Mouse (Mus musculus) bone marrow macrophage, adult 2 months (primary cell): Measurements from ENCODE around the gene Ip6k3.

Experiments used
- CTCF ChIP-seq: IDR thresholded peaks from 2 replicates; pipeline ENCODE4 v1.5.1; 2012; ENCODE audit warnings: low read depth, mild to moderate bottlenecking, low read length, moderate library complexity
- POLR2A ChIP-seq: IDR thresholded peaks from 2 replicates; pipeline ENCODE4 v1.6.1; 2012; ENCODE audit warnings: mild to moderate bottlenecking, low read depth, low read length, borderline replicate concordance

GRCm38 (mm10) chr17:27140262-27140661, 27.3 kb downstream of the Ip6k3 start:
- TF ChIP-seq CTCF, result no peak
- no peak for TF ChIP-seq POLR2A
